Mouse (Mus musculus) megakaryocyte-erythroid progenitor cell, adult 5-6 weeks (primary cell): ENCODE data around the gene D6Wsu163e. TPM values are rescaled to one million over a fixed set of nuclear protein-coding genes. Genes with fewer than 3 reads are reported as not detected.

ENCODE experiments used
- ATAC-seq: replicated peaks from 2 replicates; pipeline ENCODE4 v1.8.0; 2016; ENCODE audit warnings: mild to moderate bottlenecking, inconsistent platforms; ENCODE audit not compliant: severe bottlenecking, poor library complexity, low FRiP score, low TSS enrichment
- total RNA-seq, 2 experiments: library from RNA; stranded (forward) in 1 of 2; stranded (reverse) in 1 of 2; fragments of 200-1000, 215-1000 nt in 1 of 2; fragments of >200 nt in 1 of 2; fragmentation: Nextera tagmentation in 1 of 2; gene quantifications; 2 replicates each; pipeline ENCODE4 v1.2.3; 2014 to 2017

Gene D6Wsu163e
- total RNA-seq (2014; fragmentation: Nextera tagmentation) (16.7 and 36.8 TPM in 2 replicates), total RNA-seq (2017) (29.3 and 60.9 TPM in 2 replicates)

- ATAC-seq: peak; percentile 92
These were observed at the start of gene D6Wsu163e, which contains the start of gene Rad51ap1 for GRCm38 (mm10) chr6:126939487-126940171. Gene D6Wsu163e (plus strand): TSS chr6:126939962. Gene Rad51ap1 (minus strand): TSS chr6:126939587.

- ATAC-seq: no peak
These were observed 32.4 kb upstream of the D6Wsu163e start for GRCm38 (mm10) chr6:126907378-126907777.

- ATAC-seq: no peak
These were observed 31.9 kb upstream of the D6Wsu163e start for GRCm38 (mm10) chr6:126907876-126908275.

GRCm38 (mm10) chr6:126910727-126911126 lies 29.0 kb upstream of the D6Wsu163e start:
- ATAC-seq: no peak

- no peak for ATAC-seq
These were observed 24.8 kb upstream of the D6Wsu163e start for GRCm38 (mm10) chr6:126914928-126915327.

GRCm38 (mm10) chr6:126921111-126921881 lies 18.5 kb upstream of the D6Wsu163e start, which contains the start of gene Dyrk4:
Gene Dyrk4 (minus strand): TSS chr6:126921839.
- ATAC-seq: no peak; the same call in 1 of the 2 replicates

- no peak for ATAC-seq
These were observed 6.9 kb upstream of the D6Wsu163e start for GRCm38 (mm10) chr6:126932896-126933295.

GRCm38 (mm10) chr6:126938047-126938446 lies 1.7 kb upstream of the D6Wsu163e start:
- ATAC-seq: no peak

- peak; percentile 7; the same call in 1 of the 2 replicates for ATAC-seq
These were observed 792 bp upstream of the D6Wsu163e start for GRCm38 (mm10) chr6:126938853-126939486.

GRCm38 (mm10) chr6:126940451-126940850 lies 689 bp downstream of the D6Wsu163e start:
- ATAC-seq: peak; percentile 54

- 0 out of 2 replicates have a peak, but pooled peaks have one; percentile 44 for ATAC-seq
These were observed 8.6 kb downstream of the D6Wsu163e start for GRCm38 (mm10) chr6:126948336-126948735.

- ATAC-seq: peak; percentile 94
These were observed 16.0 kb downstream of the D6Wsu163e start for GRCm38 (mm10) chr6:126955734-126956133.

- no peak for ATAC-seq
These were observed 21.7 kb downstream of the D6Wsu163e start for GRCm38 (mm10) chr6:126961371-126962018.

GRCm38 (mm10) chr6:126962709-126963108 lies 22.9 kb downstream of the D6Wsu163e start:
- ATAC-seq: no peak

- ATAC-seq: no peak
These were observed 23.7 kb downstream of the D6Wsu163e start for GRCm38 (mm10) chr6:126963426-126963825.

GRCm38 (mm10) chr6:126966241-126967026 lies 26.7 kb downstream of the D6Wsu163e start:
- no peak for ATAC-seq

GRCm38 (mm10) chr6:126981539-126982234 lies 41.9 kb downstream of the D6Wsu163e start:
- no peak for ATAC-seq

GRCm38 (mm10) chr6:126993676-126994075 lies 53.9 kb downstream of the D6Wsu163e start:
- no peak for ATAC-seq
